Mouse (Mus musculus) spleen, adult 2 months (tissue): ENCODE data around the gene Dph6.

Experiments used
- CTCF ChIP-seq: fragments of 200-500 bp; IDR thresholded peaks from 2 replicates; pipeline ENCODE4 v1.5.1; 2011; ENCODE audit warnings: mild to moderate bottlenecking, inconsistent platforms; ENCODE audit not compliant: insufficient read depth, insufficient read length, insufficient replicate concordance; ENCODE audit errors: extremely low read depth
- POLR2A ChIP-seq: fragments of 200-500 bp; IDR thresholded peaks from 2 replicates; pipeline ENCODE4 v1.6.1; 2011; ENCODE audit warnings: low read depth, low read length, inconsistent platforms

DNA sequence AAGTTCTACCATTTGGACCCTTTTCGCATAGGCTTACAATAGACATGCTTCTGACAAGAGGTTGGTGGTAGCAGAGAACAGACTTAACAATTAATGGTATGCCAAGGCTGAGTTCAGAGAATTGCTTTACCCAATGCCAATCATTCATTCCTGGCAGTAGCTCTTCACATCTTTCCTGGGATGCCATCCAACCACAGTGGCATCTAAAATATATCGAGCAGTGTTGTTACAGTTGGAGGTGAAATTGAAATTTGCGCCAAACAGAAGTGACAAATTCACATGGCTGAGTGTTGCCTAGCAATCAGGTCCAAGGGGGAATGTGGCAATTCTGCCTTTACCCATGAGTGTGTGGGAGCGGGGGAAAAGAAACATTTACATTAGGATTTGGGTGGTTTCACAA lies 32.3 kb upstream of the Dph6 start:
- TF ChIP-seq POLR2A (no peak), CTCF (no peak)
